Mouse (Mus musculus) natural killer cell, adult 2 months (primary cell): ENCODE results near the gene Ing2.

Experiments used
- DNase-seq, 2 experiments: peaks; one replicate each; pipeline ENCODE4 v3.0.0; 2022; ENCODE audit warnings: low spot score in 2 of 2

Ing2 gene

GRCm38 (mm10) chr8:47674777-47675710 is at the start of gene Ing2:
TSS of gene Ing2 (minus strand) at chr8:47675556.
- peak; percentile 100 for DNase-seq

GRCm38 (mm10) chr8:47721609-47722008 is 46.3 kb upstream of the Ing2 start:
- DNase-seq: no peak

GRCm38 (mm10) chr8:47718641-47719040 is 43.3 kb upstream of the Ing2 start:
- DNase-seq: no peak

- peak; percentile 94 to 95 for DNase-seq
Measured at GRCm38 (mm10) chr8:47713761-47714745, 38.7 kb upstream of the Ing2 start, which contains the start of gene Cdkn2aip. TSS of gene Cdkn2aip (minus strand) at chr8:47713932.

- DNase-seq: peak in 1 of 2 experiments; percentile 44
Measured at GRCm38 (mm10) chr8:47713171-47713663, 37.9 kb upstream of the Ing2 start.

- no peak for DNase-seq
Measured at GRCm38 (mm10) chr8:47708106-47708505, 32.8 kb upstream of the Ing2 start.

- no peak for DNase-seq
Measured at GRCm38 (mm10) chr8:47706746-47707145, 31.4 kb upstream of the Ing2 start.

- DNase-seq: no peak
Measured at GRCm38 (mm10) chr8:47702333-47702732, 27.0 kb upstream of the Ing2 start.

GRCm38 (mm10) chr8:47697696-47698095 is 22.3 kb upstream of the Ing2 start:
- DNase-seq: no peak

GRCm38 (mm10) chr8:47695431-47696105 is 20.2 kb upstream of the Ing2 start:
- no peak for DNase-seq

- peak; percentile 56 to 69 for DNase-seq
Measured at GRCm38 (mm10) chr8:47693119-47693518, 17.8 kb upstream of the Ing2 start.

- no peak for DNase-seq
Measured at GRCm38 (mm10) chr8:47691831-47692230, 16.5 kb upstream of the Ing2 start.

- no peak for DNase-seq
Measured at GRCm38 (mm10) chr8:47691303-47691702, 15.9 kb upstream of the Ing2 start.

- DNase-seq: no peak
Measured at GRCm38 (mm10) chr8:47690674-47691078, 15.3 kb upstream of the Ing2 start.

- DNase-seq: peak in 1 of 2 experiments; percentile 45
Measured at GRCm38 (mm10) chr8:47689704-47690326, 14.5 kb upstream of the Ing2 start.

GRCm38 (mm10) chr8:47684441-47684840 is 9.1 kb upstream of the Ing2 start:
- no peak for DNase-seq

- no peak for DNase-seq
Measured at GRCm38 (mm10) chr8:47683994-47684393, 8.6 kb upstream of the Ing2 start.

- no peak for DNase-seq
Measured at GRCm38 (mm10) chr8:47680306-47680705, 5.0 kb upstream of the Ing2 start.

- DNase-seq: no peak
Measured at GRCm38 (mm10) chr8:47679603-47680002, 4.2 kb upstream of the Ing2 start.

GRCm38 (mm10) chr8:47676631-47677030 is 1.3 kb upstream of the Ing2 start:
- no peak for DNase-seq

- no peak for DNase-seq
Measured at GRCm38 (mm10) chr8:47676224-47676623, 868 bp upstream of the Ing2 start.
